Mouse (Mus musculus) kidney, adult 11 months (tissue): ENCODE measurements around the gene Tppp3.

Experiments
- DNase-seq: peaks from one replicate; pipeline ENCODE4 v3.0.0; 2022

The Tppp3 gene

GRCm38 (mm10) chr8:105419800-105420199 lies 51.5 kb downstream of the Tppp3 start:
- no peak for DNase-seq

- no peak for DNase-seq
Measured at GRCm38 (mm10) chr8:105418992-105419391, 52.3 kb downstream of the Tppp3 start.
